Comparison of ENCODE assay signal across 12 mouse cellular contexts in genomic region chr9:23497626-23498025, GRCm38 (mm10).
A peak's percentile ranks its signal among the peaks of the same experiment; 100 is the strongest.
DNase-seq lines count a peak whose midpoint lies in the region; ATAC-seq and TF ChIP-seq lines count a peak whose summit lies in the region.
"Had no signal": no experiment of that assay in that cellular context is flagged by ENCODE, and none has a peak within 500 bp of the region (broad histone marks: within the 10 kb centered on the region; RNA-seq: fewer than 3 reads in every experiment).

No protein-coding gene starts in this region.

- peak; percentile 80 for ATAC-seq in forebrain, embryonic 16.5 days
- no peak for ATAC-seq in lung, postnatal 0 days

- 12% methylated on average over 3 of the region's 3 CpGs for WGBS in forebrain, embryonic 16.5 days
- 24% methylated on average over 3 of the region's 3 CpGs for WGBS in lung, postnatal 0 days

- no peaks in the 10 kb centered on the region for H3K27me3 ChIP-seq in forebrain, embryonic 16.5 days (replicated peaks; ENCODE audit: control insufficient read depth, insufficient read depth, low read length)
- H3K27me3 ChIP-seq in lung, postnatal 0 days (replicated peaks; ENCODE audit: insufficient read depth, low read length): no peaks in the 10 kb centered on the region
- H3K27me3 ChIP-seq: CH12.LX had no signal

- intact Hi-C loops in left cerebral cortex, adult 2 months (cut with DNase I): loop anchor here (1.0 to 10.0 kb wide), 7 partner anchors 40 to 1007 kb away; partner anchors contain the start of gene Dpy19l1

- H3K36me3 ChIP-seq in forebrain, embryonic 16.5 days (ENCODE audit: control insufficient read depth, insufficient read depth): no peaks in the 10 kb centered on the region
- no peaks in the 10 kb centered on the region for H3K36me3 ChIP-seq in lung, postnatal 0 days (ENCODE audit: insufficient read depth, low read length)

- H3K27ac ChIP-seq in forebrain, embryonic 16.5 days (ENCODE audit: low read length): peak overlapping the region; percentile 62
- H3K27ac ChIP-seq in left cerebral cortex, adult 2 months: peak overlapping the region; percentile 71
- no peak overlapping the region for H3K27ac ChIP-seq in lung, postnatal 0 days (ENCODE audit: low read length)
- H3K27ac ChIP-seq: liver, embryonic 14.5 days had no signal

- no peak overlapping the region for H3K9ac ChIP-seq in forebrain, embryonic 16.5 days (replicated peaks; ENCODE audit: low read depth, low read length)
- H3K9ac ChIP-seq in lung, postnatal 0 days (replicated peaks; ENCODE audit: low read depth): no peak overlapping the region
- H3K9ac ChIP-seq: liver, embryonic 14.5 days had no signal

- peak; percentile 59 for DNase-seq in layer of hippocampus, adult 11-12 months (ENCODE audit: low spot score)
- DNase-seq in layer of hippocampus, postnatal 25 days (ENCODE audit: extremely low spot score in 1 of 2, low spot score in 1 of 2): no peak
- peak; percentile 50 to 54 for DNase-seq in left cerebral cortex, adult 2 months (ENCODE audit: extremely low spot score in 1 of 2, low spot score in 2 of 2)
- peak; percentile 45 for DNase-seq in right cerebral cortex, postnatal 14 days
- DNase-seq in adipocyte (ENCODE audit: low spot score): no peak
- DNase-seq in thymus, adult 18-20 months: no peak
- no peak for DNase-seq in lung, postnatal 0 days (ENCODE audit: low spot score)
- DNase-seq: cerebellum, adult 9-10 months; heart, postnatal 10 days had no signal

- H3K4me2 ChIP-seq in forebrain, embryonic 16.5 days (ENCODE audit: low read length): peak overlapping the region; percentile 23; the same call in 1 of the 2 replicates
- H3K4me2 ChIP-seq in lung, postnatal 0 days (replicated peaks; ENCODE audit: low read depth, low read length): no peak overlapping the region

- H3K4me3 ChIP-seq in forebrain, embryonic 16.5 days (replicated peaks; ENCODE audit: low read length): no peak overlapping the region
- H3K4me3 ChIP-seq in left cerebral cortex, adult 2 months: no peak overlapping the region
- H3K4me3 ChIP-seq in lung, postnatal 0 days (ENCODE audit: low read depth, low read length): no peak overlapping the region

- no peak for TF ChIP-seq EP300 in lung, postnatal 0 days (IDR thresholded peaks at IDR 0.05)

- H3K4me1 ChIP-seq in forebrain, embryonic 16.5 days (replicated peaks; ENCODE audit: control insufficient read depth, insufficient read depth, low read length): peaks cover 15% of the 10 kb centered on the region
- H3K4me1 ChIP-seq in lung, postnatal 0 days (ENCODE audit: insufficient read depth, low read depth, low read length): no peaks in the 10 kb centered on the region

- no peak for TF ChIP-seq CTCF in left cerebral cortex, adult 2 months (IDR thresholded peaks at IDR 0.05)
- TF ChIP-seq CTCF in lung, postnatal 0 days (IDR thresholded peaks at IDR 0.05): no peak

- no peaks in the 10 kb centered on the region for H3K9me3 ChIP-seq in forebrain, embryonic 16.5 days (ENCODE audit: control insufficient read depth, low read length)
- no peaks in the 10 kb centered on the region; the same call in 1 of the 2 replicates for H3K9me3 ChIP-seq in lung, postnatal 0 days (ENCODE audit: low read length)

Comparison
In these comparisons a context has a peak if more than half of its experiments do, and no peak if none do; other contexts are left out.
1. DNase-seq: peak in layer of hippocampus, adult 11-12 months (single experiment), left cerebral cortex, adult 2 months (2 of 2) and right cerebral cortex, postnatal 14 days (single experiment); none in layer of hippocampus, postnatal 25 days (0 of 2), adipocyte (single experiment), thymus, adult 18-20 months (0 of 2) and lung, postnatal 0 days (single experiment).